Mouse (Mus musculus): ENCODE measurements at regions not wholly inside any gene's neighbourhood (a gene's known extent, or its start where the extent isn't known, plus 50 kb on each side); places are given as distances from the start of the nearest gene placed in this dataset.

DNA sequence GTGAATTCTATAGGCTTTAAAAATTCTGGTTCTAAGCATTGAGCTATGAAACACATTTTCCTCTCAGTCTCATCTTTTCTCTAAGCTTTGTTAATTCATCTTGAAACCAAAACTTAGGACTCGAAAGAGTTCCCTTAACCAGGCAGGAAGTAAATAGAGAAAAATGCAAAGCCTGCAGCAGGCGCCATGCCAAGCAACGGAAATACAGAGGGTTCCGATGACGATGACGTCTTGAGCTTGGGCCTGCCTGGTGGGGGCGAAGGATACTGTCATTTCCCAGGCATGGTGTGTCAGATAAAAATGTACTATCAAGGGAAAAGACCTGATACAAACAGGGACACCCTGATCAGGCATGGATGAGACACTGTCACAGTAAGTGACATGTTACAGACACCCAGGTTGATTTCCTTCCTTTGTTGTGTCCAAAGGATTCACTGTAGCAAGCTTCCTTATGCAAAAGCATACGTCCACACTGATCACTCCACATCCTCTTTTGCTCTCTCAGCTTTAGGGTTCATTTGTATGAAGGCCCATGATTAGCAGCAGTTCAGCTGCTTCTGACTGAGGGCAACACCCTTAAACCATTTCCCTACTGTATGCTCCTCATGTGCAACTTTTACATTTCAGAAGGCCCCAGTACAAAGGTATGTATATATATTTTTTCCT lies 135.0 kb downstream of the Cemip2 start:
- DNase-seq: no peak

- DNase-seq: no peak
Measured at GRCm38 (mm10) chr19:21913748-21914611, 135.8 kb downstream of the Cemip2 start.

GRCm38 (mm10) chr19:21914658-21915057 lies 136.5 kb downstream of the Cemip2 start:
- DNase-seq: no peak

DNA sequence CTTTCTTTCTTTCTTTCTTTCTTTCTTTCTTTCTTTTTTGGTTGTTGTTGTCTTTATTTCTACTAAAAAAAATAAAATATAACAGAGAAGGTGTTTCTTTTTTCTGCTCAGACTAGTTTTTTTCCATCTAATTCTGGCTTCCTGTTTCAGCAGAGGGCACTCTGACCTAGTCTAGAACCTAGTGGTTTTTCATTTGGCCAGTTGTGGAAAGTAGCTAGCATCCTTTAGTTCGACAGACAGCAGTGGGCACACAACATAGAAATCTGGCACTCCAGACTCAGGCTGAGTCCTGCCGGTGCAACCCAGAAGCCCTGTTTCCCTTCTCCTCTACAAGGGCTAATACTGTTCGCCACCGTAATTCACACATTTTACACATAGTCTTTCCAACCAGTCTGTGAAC lies 140.0 kb downstream of the Cemip2 start:
- DNase-seq: no peak

GRCm38 (mm10) chr19:21919074-21919473 lies 140.9 kb downstream of the Cemip2 start:
- no peak for DNase-seq

DNA sequence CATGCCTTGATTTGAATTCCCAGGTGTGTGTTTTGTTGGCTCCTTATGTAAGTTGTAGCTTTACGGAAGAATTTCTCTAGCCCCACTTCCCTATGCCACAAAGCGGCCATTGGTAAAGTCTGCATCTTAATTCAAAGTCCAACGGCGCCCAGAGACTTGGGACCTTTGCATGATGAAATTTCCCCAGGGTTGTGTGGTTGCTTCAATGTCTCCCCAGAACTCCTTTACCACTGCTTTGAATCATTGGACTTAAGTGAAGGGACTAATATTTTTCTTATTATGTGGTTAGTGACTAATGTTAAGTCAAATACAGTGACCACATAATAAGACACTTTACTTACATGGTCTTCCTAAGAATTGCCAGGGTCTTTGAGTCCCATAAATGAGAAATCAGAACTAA lies 162.0 kb downstream of the Cemip2 start:
- DNase-seq: no peak

DNA sequence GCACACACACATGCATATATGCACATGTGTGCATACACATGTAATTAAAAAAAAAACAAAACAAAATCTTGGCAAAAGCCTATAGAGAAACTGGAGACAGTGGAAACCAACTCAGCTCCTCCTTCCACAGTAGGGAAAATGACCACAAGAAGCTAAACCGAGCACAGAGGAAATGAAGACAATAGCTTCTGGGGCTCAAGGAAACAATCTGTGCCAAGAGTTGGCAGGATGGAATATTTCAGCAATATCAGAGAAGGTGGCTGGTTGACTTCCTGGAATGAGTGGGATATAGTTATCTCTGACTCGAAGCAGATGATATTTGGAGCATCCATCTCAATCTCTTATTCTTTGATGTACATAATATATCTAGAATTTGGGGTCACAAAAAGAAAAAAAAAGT lies 163.6 kb downstream of the Cemip2 start:
- DNase-seq: no peak

DNA sequence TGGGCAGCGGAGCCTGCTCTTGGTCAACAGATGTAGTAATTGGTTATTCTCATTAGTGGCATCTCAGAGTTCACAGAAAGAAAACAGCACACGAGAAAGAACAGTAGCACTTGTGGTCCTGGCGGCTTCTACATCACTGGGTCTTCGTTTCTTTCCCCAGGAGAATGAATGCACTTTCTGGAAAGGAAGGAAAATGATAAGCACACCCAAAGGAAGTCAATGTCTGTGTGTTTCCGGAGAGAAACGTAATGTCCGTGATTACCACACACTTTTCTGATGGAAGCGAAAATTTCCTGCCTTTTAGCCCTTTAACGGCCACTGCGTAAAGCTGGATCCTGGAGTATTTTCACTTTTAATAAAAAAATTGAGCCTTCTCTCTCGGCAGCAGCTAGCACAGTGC lies 164.1 kb downstream of the Cemip2 start:
- no peak for DNase-seq

- peak; percentile 2 for DNase-seq
Measured at GRCm38 (mm10) chr19:21943407-21943806, 165.3 kb downstream of the Cemip2 start.

DNA sequence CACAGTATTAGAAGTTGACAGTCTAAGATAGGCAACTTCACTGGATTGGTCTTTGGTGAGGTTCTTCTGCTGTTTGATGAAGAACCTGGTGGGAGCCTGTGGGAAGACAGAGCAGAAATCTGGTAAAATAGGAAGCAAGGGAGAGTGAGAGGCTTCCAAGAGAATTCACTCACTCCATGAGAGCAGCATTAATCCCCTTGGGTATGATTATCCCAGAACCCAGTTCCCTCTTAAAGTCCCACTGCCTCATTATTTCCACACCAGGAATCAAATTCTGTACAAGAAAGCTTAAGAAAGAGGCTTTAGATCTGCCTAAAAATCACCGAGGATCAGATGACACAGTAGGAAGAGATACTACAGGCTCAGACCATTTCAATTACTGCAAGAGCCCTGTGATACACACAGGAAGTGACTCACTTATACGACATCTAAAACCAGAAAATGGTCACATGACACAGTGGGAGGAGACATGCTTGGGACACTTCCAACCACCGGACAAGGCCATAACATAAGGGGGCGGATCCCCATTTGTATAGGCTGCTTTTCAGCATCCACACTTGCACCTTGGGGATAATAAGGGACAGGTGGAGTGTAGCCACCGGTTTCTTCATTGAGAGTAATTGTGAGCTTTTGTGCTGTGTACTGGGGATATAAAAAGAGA lies 168.2 kb downstream of the Cemip2 start:
- no peak for DNase-seq

DNA sequence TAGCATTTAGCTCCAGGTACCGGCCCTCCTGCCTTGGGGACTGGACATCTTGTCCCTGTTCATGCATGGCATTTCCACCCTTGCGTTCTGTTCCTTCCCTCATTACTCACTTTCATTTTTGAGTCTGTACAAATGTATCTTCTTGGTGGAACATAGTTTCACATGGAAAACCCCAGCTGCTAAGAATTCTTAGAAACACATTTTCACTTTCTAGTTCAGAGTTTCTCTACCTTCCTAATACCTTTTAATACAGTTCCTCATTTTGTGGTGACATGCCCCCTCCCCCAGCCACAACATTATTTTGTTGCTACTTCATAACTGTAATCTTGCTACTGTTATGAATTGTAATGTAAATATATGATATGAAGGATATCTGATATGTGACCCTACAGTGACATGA lies 169.9 kb downstream of the Cemip2 start:
- DNase-seq: no peak

DNA sequence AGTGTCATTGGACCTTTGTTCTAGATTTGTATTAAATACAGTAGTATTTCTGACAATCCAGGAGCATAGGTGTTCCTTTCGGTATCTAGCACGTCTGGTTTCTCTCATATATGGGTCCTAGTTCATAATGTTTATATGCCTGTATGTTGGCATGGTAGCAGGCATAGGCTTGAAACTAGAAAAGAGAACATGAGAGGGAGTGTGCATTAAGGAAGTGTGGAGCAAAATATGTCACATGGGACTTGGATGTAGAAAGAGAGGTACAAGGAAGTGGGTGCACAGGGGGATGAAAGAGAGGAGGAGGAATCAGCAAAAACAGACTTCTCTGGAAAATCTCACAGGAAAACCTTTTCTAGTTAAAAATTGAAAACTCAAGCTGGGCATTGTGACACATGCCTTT lies 176.2 kb upstream of the Trpm3 start:
- DNase-seq: no peak

GRCm38 (mm10) chr19:21989857-21990256 lies 149.0 kb upstream of the Trpm3 start:
- no peak for DNase-seq

DNA sequence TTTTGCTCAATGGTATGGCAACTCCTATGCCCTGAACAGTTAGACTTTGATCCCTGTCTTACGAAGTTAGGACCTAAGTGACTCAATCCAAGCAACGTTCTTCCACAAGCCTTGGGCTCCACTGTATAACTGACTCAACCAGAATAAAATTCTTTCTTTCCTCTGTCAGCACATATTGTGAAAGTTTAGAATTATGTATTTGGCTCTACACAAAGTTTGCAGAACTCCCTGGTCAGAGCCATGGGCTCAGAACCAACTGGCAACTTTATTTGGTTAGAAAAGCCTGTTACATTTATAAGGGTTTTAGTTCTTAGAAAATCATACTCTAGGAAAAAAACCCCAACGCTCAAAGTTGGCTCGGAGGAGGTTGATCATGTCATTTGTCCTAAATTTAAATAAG lies 147.9 kb upstream of the Trpm3 start:
- DNase-seq: peak; percentile 19

GRCm38 (mm10) chr19:21991413-21991812 lies 147.4 kb upstream of the Trpm3 start:
- no peak for DNase-seq

DNA sequence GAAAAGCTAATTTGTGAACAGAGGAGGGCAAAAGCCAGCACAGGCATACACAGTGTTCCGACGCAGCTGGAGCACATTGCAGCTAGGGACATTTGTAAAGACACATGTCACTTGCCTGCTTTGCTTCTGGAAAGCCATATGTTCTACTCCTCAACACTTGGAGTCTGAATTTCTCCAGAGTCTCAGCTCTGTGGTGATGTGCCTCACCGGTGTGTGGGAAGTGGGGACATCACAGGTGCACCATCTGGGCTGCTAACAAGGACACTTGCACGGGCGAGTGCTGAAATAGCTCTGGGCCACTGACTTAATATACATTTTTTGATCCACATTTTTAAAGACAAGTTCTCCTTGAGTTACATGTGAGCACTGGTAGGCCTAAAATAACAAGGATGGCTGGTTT lies 139.2 kb upstream of the Trpm3 start:
- peak; percentile 71 for DNase-seq

GRCm38 (mm10) chr19:22008053-22008935 lies 130.6 kb upstream of the Trpm3 start:
- DNase-seq: no peak

DNA sequence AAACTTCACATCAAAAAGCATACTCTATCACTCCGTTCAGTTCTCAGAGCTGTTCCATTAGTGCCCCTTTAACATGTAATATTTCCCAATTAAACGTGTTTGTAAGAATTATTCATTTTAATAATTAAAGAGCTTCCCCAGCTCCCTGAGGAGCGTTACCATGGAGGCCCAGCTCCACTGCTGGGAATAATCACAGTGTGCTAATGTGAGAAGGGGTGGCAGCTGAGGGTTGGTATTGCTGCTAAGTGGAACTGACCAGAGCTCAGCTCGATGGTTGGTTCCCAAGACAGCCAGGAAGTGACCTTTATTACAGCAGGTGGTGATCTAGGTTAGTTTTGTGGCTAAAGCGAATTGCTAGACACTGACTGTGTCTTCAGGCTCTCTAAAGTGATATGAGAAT lies 128.6 kb upstream of the Trpm3 start:
- no peak for DNase-seq

GRCm38 (mm10) chr19:22015854-22016610 lies 122.8 kb upstream of the Trpm3 start:
- DNase-seq: no peak

GRCm38 (mm10) chr19:22017425-22017824 lies 121.4 kb upstream of the Trpm3 start:
- DNase-seq: no peak

DNA sequence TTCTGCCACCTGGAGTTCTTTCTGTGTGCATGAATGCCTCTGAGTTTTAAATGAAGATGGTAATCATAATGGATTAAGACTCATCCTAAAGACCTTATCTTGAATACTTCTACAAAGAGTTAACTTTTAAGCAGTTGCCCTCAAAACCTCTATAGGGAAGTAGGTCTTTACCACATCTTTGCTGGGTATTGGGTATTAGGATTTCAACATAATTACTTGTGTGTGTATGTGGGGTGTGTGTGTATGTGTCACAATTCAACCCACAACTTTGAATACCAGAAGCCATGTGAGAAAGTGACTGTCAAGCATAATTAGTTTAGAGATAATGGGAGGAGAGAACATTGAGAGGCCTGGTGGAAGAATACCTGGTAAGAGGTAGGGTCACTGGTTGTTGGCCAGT lies 111.3 kb upstream of the Trpm3 start:
- DNase-seq: no peak

DNA sequence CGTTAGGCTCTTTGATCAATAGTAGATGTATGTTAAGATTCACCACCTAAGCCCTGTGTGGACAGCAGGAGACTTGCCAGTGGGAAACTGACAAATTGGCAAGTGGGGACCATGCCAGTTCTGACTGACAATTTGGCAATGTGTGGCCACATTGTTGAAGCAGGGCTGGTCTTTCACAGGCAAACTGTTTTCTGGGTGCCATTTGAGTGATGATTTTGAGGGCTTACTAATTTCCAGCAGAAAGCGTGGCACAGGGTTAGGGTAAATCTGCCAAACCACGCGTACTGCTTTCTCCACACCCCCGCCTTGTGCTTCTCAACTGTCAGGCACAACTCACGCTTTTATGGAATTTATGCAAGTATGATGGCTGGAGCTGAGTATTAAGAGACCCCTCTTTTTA lies 91.2 kb upstream of the Trpm3 start:
- DNase-seq: no peak
